Mouse (Mus musculus): Measurements from ENCODE around the gene Gm3285. TPM values are rescaled to one million over a fixed set of nuclear protein-coding genes. Genes with fewer than 3 reads are reported as not detected.

The Gm3285 gene
- polyA plus RNA-seq, 1 experiment from 2014 or later: not detected

DNA sequence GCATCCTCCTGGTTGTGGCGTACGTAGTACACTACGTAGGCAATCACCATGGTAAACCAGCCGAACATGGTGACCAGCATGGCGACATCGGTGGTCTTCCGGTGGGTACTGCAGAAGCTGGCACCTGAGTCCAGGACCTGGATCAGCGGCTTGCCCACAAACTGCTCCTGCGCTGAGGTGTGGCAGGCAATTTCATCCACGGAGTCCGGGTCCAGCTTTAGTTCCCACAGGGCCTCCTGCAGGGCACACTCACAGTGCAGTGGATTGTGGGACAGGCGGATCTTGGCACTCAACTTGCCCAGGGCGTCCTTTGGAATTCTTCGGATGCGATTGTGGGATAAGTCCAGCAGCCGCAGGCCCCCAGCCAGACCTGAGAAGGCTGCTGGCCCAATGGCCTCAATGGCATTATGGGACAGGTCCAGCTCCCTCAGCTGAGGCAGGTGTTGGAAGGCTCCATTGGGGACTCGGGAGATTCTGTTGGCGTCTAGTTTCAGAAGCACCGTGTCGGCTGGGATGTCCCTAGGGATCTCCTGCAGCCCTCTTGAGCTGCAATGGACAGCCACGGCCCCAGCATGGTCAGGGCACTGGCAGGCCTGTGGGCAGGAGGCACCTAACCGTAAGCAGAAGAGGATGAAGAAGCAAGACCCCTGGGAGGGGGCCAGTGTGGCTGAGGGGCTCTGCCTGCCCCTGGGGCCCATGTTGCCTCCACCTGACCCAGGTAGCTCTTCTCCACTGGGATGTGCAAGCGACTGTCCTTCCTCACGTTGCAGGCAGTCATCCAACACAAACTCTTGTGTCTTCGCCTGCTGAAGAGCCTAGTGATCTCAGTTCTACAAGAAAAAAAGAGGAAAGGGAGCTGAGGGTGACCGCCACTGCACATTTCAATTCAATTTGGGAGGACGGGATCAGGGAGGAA is 39.4 kb downstream of the Gm3285 start:
- Histone ChIP-seq H3K4me1 (replicated peaks) (peaks cover 9% of the 10 kb centered on the region), H3K9me3 (no peaks in the 10 kb centered on the region), H3K27ac (no peak overlapping the region), H3K27me3 (peaks cover 37% of the 10 kb centered on the region), H3K4me2 (peak overlapping the region; percentile 86), H3K9ac (replicated peaks) (no peak overlapping the region), H3K4me3 (replicated peaks) (peak overlapping the region; percentile 62; the same call in 1 of the 2 replicates), H3K36me3 (no peaks in the 10 kb centered on the region)
- no peak for ATAC-seq (ENCODE audit: insufficient number of reproducible peaks, insufficient read depth, low FRiP score, low TSS enrichment, low read depth)
- WGBS: 86% methylated on average over 27 of the region's 27 CpGs

DNA sequence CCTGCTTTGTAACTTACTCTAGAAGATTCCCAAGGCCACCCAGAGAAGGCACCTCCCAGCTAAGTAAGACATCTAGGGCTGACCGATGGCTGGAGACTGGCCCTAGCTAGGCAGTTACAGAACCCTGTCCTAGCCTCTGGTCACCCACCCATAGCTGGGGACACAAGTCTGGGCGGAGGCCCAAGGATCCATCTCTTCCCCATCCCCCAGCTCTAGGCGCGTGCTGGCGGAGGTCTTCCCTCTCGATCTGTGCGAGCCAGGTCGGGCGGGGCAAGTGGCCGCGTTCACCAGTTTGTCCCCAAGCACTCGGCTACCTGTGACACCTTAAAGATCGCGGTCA is 40.1 kb downstream of the Gm3285 start:
- WGBS: 1% methylated on average over 14 of the region's 14 CpGs
- peaks cover 9% of the 10 kb centered on the region for H3K4me1 ChIP-seq (replicated peaks)

DNA sequence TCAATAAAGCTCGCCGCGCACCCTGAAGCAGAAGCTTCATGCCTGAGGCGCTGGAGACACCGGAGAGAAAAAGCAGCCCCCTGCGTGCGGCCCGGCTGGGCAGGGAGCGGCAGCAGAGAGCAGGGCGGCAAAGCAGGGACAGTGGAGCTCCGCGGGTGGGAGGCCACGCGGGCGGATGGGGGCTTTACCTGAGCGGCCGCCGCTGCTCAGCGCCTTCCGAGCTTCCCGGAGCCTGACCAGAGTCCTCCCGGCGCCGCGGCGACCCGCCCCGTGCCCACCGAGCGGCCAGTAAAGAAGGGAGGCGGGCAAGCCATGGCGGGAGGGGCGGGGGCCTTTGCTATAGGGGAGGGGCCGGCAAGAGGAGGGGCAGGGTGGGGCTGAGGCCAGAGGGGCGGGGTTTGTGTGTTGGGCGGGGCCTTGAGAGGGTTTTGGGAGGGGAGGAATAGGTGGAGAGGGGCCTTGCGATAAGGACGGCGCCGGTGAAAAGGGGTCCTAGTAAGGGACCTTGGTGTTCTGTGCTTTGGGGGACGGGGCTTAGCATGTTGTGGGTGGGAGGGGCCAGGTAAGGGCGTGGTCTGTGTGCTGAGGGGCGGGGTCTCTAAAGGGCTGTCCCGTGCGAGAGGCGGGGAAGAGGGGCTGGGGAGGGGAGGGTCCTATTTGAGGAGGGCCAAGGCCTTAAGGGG is 40.6 kb downstream of the Gm3285 start, which contains the start of gene Lrrc3:
Gene Lrrc3 (minus strand): TSS at position 326 of the 683 bp plus-strand sequence.
- Histone ChIP-seq H3K9me3 (no peaks in the 10 kb centered on the region), H3K4me3 (replicated peaks) (peak within 1 kb of the TSS; percentile 62), H3K36me3 (no peaks in the 10 kb centered on the region), H3K9ac (replicated peaks) (peak within 1 kb of the TSS; percentile 71), H3K4me1 (replicated peaks) (peaks cover 9% of the 10 kb centered on the region), H3K27ac (no peak within 1 kb of the TSS), H3K4me2 (peak within 1 kb of the TSS; percentile 86), H3K27me3 (peaks cover 33% of the 10 kb centered on the region)
- peak; percentile 69 for ATAC-seq (ENCODE audit: insufficient number of reproducible peaks, insufficient read depth, low FRiP score, low TSS enrichment, low read depth)
- WGBS: 2% methylated on average over 29 of the region's 46 CpGs

More for the DNA sequence above, 40.1 kb downstream of the Gm3285 start:
- Histone ChIP-seq H3K27ac (no peak overlapping the region), H3K4me3 (replicated peaks) (peak overlapping the region; percentile 62), H3K9ac (replicated peaks) (peak overlapping the region; percentile 71), H3K9me3 (no peaks in the 10 kb centered on the region), H3K27me3 (peaks cover 33% of the 10 kb centered on the region), H3K4me2 (peak overlapping the region; percentile 86), H3K36me3 (no peaks in the 10 kb centered on the region)
- 0 out of 2 replicates have a peak, but pooled peaks have one; percentile 21 for ATAC-seq (ENCODE audit: insufficient number of reproducible peaks, insufficient read depth, low FRiP score, low TSS enrichment, low read depth)

DNA sequence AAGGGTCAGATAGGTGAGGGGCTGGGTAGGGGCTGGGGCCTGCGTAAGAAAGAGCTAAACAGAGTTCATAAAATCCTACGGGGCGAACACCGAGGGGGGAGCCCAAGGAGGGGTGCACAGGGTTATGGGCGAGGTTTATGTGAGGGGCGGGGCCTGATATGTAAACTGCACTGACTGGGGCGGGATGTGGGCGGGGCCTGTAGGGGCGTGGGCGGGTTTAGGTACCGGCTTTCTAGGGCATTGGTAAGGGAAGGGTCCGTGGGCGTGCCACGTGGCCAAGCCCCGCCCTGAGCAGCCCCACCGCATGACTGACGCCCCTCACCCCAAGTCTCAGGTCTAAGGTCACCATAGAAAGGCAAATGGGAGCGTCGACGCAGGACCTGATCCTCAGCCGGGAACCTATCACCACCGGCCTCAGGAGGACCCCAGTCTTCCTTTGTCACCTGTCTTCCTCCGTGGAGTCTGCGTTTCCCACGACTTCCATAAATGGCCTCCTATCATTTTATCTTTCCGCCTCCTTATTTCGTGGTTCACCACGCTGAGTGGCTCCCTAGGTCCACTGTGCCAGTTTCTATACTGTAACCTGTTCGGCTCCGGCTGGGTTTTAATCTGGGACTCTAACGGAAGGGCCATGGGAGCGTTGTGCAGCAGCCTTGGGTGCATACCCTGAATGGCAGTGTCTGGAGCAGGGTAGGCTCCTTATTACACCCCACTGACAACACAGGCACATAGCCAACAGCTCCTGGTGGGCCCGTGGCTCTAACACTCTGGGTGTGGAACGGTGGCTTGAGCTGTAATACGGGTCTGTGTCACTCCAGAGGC is 41.3 kb downstream of the Gm3285 start:
- H3K4me3 ChIP-seq (replicated peaks): peak overlapping the region; percentile 62
- H3K27me3 ChIP-seq: peaks cover 33% of the 10 kb centered on the region
- no peaks in the 10 kb centered on the region for H3K9me3 ChIP-seq
- WGBS: 10% methylated on average over 34 of the region's 35 CpGs
- no peaks in the 10 kb centered on the region for H3K36me3 ChIP-seq
- peak overlapping the region; percentile 86 for H3K4me2 ChIP-seq
- H3K9ac ChIP-seq (replicated peaks): peak overlapping the region; percentile 71; the same call in 1 of the 2 replicates
- peaks cover 9% of the 10 kb centered on the region for H3K4me1 ChIP-seq (replicated peaks)
- H3K27ac ChIP-seq: no peak overlapping the region
- ATAC-seq (ENCODE audit: insufficient number of reproducible peaks, insufficient read depth, low FRiP score, low TSS enrichment, low read depth): peak; percentile 68

Other genes with a start within 250 kb of the Gm3285 start
- 75.4 and 79.3 TPM in 2 replicates for gene Ube2g2, start 239.7 kb upstream of the Gm3285 start, polyA plus RNA-seq (2016; fragmentation: Nextera tagmentation; extraction: Ambion mirVana)
- gene Tspear, start 175.4 kb upstream of the Gm3285 start, polyA plus RNA-seq (2016; fragmentation: Nextera tagmentation; extraction: Ambion mirVana): 0.50 and 1.3 TPM in 2 replicates
- gene Gm19402, start 171.2 kb upstream of the Gm3285 start, polyA plus RNA-seq (2016; fragmentation: Nextera tagmentation; extraction: Ambion mirVana): not detected in 2 replicates
- gene Gm9508, start 164.7 kb upstream of the Gm3285 start, polyA plus RNA-seq (2016; fragmentation: Nextera tagmentation; extraction: Ambion mirVana): not detected in 2 replicates
- gene Gm10272, start 155.3 kb upstream of the Gm3285 start, polyA plus RNA-seq (2016; fragmentation: Nextera tagmentation; extraction: Ambion mirVana): not detected in 2 replicates
- gene Gm10024, start 150.5 kb upstream of the Gm3285 start, polyA plus RNA-seq (2016; fragmentation: Nextera tagmentation; extraction: Ambion mirVana): not detected in 2 replicates
- not detected in 2 replicates for gene Gm10142, start 146.2 kb upstream of the Gm3285 start, polyA plus RNA-seq (2016; fragmentation: Nextera tagmentation; extraction: Ambion mirVana)
- gene Krtap12-1, start 141.4 kb upstream of the Gm3285 start, polyA plus RNA-seq (2016; fragmentation: Nextera tagmentation; extraction: Ambion mirVana): not detected in 2 replicates
- not detected in 2 replicates for gene Gm10100, start 135.5 kb upstream of the Gm3285 start, polyA plus RNA-seq (2016; fragmentation: Nextera tagmentation; extraction: Ambion mirVana)
- not detected in 2 replicates for gene Gm18596, start 119.3 kb upstream of the Gm3285 start, polyA plus RNA-seq (2016; fragmentation: Nextera tagmentation; extraction: Ambion mirVana)
- not detected in 2 replicates for gene Gm9736, start 110.6 kb upstream of the Gm3285 start, polyA plus RNA-seq (2016; fragmentation: Nextera tagmentation; extraction: Ambion mirVana)
- gene Gm3233, start 102.3 kb upstream of the Gm3285 start, polyA plus RNA-seq (2016; fragmentation: Nextera tagmentation; extraction: Ambion mirVana): not detected in 2 replicates
- gene Gm3238, start 90.7 kb upstream of the Gm3285 start, polyA plus RNA-seq (2016; fragmentation: Nextera tagmentation; extraction: Ambion mirVana): not detected in 2 replicates
- gene Gm7138, start 85.0 kb upstream of the Gm3285 start, polyA plus RNA-seq (2016; fragmentation: Nextera tagmentation; extraction: Ambion mirVana): not detected in 2 replicates
- not detected in 2 replicates for gene Gm3250, start 79.4 kb upstream of the Gm3285 start, polyA plus RNA-seq (2016; fragmentation: Nextera tagmentation; extraction: Ambion mirVana)
- not detected in 2 replicates for gene Gm7137, start 73.8 kb upstream of the Gm3285 start, polyA plus RNA-seq (2016; fragmentation: Nextera tagmentation; extraction: Ambion mirVana)
- gene Gm9639, start 66.9 kb upstream of the Gm3285 start, polyA plus RNA-seq (2016; fragmentation: Nextera tagmentation; extraction: Ambion mirVana): not detected in 2 replicates
- not detected in 2 replicates for gene Gm19668, start 62.8 kb upstream of the Gm3285 start, polyA plus RNA-seq (2016; fragmentation: Nextera tagmentation; extraction: Ambion mirVana)
- gene Gm9507, start 50.1 kb upstream of the Gm3285 start, polyA plus RNA-seq (2016; fragmentation: Nextera tagmentation; extraction: Ambion mirVana): not detected in 2 replicates
- not detected in 2 replicates for gene Gm2696, start 47.3 kb upstream of the Gm3285 start, polyA plus RNA-seq (2016; fragmentation: Nextera tagmentation; extraction: Ambion mirVana)
- gene Krtap10-4, start 34.9 kb upstream of the Gm3285 start, polyA plus RNA-seq (2016; fragmentation: Nextera tagmentation; extraction: Ambion mirVana): not detected in 2 replicates
- not detected in 2 replicates for gene Krtap10-10, start 26.0 kb upstream of the Gm3285 start, polyA plus RNA-seq (2016; fragmentation: Nextera tagmentation; extraction: Ambion mirVana)
- not detected in 2 replicates for gene Gm36176, start 15.2 kb upstream of the Gm3285 start, polyA plus RNA-seq (2016; fragmentation: Nextera tagmentation; extraction: Ambion mirVana)
- not detected in 2 replicates for gene Gm10318, start 9.1 kb upstream of the Gm3285 start, polyA plus RNA-seq (2016; fragmentation: Nextera tagmentation; extraction: Ambion mirVana)
- gene Lrrc3, start 40.6 kb downstream of the Gm3285 start, polyA plus RNA-seq (2016; fragmentation: Nextera tagmentation; extraction: Ambion mirVana): 3.1 and 3.4 TPM in 2 replicates
- gene Trpm2, start 108.6 kb downstream of the Gm3285 start, polyA plus RNA-seq (2016; fragmentation: Nextera tagmentation; extraction: Ambion mirVana): 0.29 and 0.53 TPM in 2 replicates
- 28.2 and 29.2 TPM in 2 replicates for gene 1810043G02Rik, start 116.5 kb downstream of the Gm3285 start, polyA plus RNA-seq (2016; fragmentation: Nextera tagmentation; extraction: Ambion mirVana)
- gene Pfkl, start 148.1 kb downstream of the Gm3285 start, polyA plus RNA-seq (2016; fragmentation: Nextera tagmentation; extraction: Ambion mirVana): 172 and 174 TPM in 2 replicates
- not detected in 2 replicates for gene Dnmt3l, start 180.0 kb downstream of the Gm3285 start, polyA plus RNA-seq (2016; fragmentation: Nextera tagmentation; extraction: Ambion mirVana)
- gene Aire, start 181.6 kb downstream of the Gm3285 start, polyA plus RNA-seq (2016; fragmentation: Nextera tagmentation; extraction: Ambion mirVana): 0.53 and 0.90 TPM in 2 replicates
- 3.0 and 3.1 TPM in 2 replicates for gene Icosl, start 207.3 kb downstream of the Gm3285 start, polyA plus RNA-seq (2016; fragmentation: Nextera tagmentation; extraction: Ambion mirVana)